Mouse (Mus musculus) bone marrow macrophage, adult 2 months (primary cell): ENCODE results near the gene Tob1.

Experiments
- CTCF ChIP-seq: IDR thresholded peaks from 2 replicates; pipeline ENCODE4 v1.5.1; 2012; ENCODE audit warnings: low read depth, mild to moderate bottlenecking, low read length, moderate library complexity
- POLR2A ChIP-seq: IDR thresholded peaks from 2 replicates; pipeline ENCODE4 v1.6.1; 2012; ENCODE audit warnings: mild to moderate bottlenecking, low read depth, low read length, borderline replicate concordance

DNA sequence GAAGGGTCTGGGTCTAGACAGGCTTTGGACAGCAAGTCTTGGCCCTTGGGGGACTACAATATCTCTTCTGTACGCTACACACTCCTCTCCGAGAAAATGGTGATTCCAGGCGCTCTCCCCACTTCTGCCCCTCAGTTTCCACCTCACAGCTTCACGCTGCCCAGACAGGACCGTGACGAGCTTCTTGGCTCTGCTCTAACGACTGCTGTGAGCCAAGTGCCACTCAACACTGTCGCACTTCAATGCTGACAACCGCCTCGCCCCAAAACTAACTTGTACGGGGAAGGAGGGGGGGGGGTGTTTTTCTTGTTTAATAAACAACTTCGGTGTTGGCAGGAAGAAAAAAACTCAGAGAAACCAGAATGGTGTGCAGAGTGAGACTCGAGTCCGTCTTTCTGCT, 46.7 kb downstream of the Tob1 start:
- TF ChIP-seq POLR2A (no peak), CTCF (no peak)
